Comparison of ENCODE assay signal across 8 mouse cellular contexts in genomic region chr17:35896781-35897643, GRCm38 (mm10). TPM values are rescaled to one million over a fixed set of nuclear protein-coding genes. Genes with fewer than 3 reads are reported as not detected.
A peak's percentile ranks its signal among the peaks of the same experiment; 100 is the strongest.
DNase-seq lines count a peak whose midpoint lies in the region; ATAC-seq lines count a peak whose summit lies in the region.

TSS of gene 2310061I04Rik (minus strand) at chr17:35897431.

- no peaks in the 10 kb centered on the region for H3K9me3 ChIP-seq in hindbrain, embryonic 13.5 days

- H3K4me2 ChIP-seq in hindbrain, embryonic 13.5 days, result peak within 1 kb of the TSS; percentile 88

- peak within 1 kb of the TSS; percentile 98 for H3K27ac ChIP-seq in hindbrain, embryonic 13.5 days

- H3K4me3 ChIP-seq in hindbrain, embryonic 13.5 days, result peak within 1 kb of the TSS; percentile 87

- DNase-seq in R1 (ENCODE audit: low read depth, low spot score), result peak; percentile 93
- DNase-seq in cerebellum, postnatal 25 days, result peak; percentile 94 to 96
- DNase-seq in frontal cortex, postnatal 25 days (ENCODE audit: low spot score in 2 of 2), result peak; percentile 70 to 80
- DNase-seq in layer of hippocampus, postnatal 14 days (ENCODE audit: low spot score in 2 of 2), result peak; percentile 91 to 94
- peak; percentile 91 for DNase-seq in lung, postnatal 14 days
- DNase-seq in ovary, postnatal 36 days (ENCODE audit: low spot score), result peak; percentile 93
- peak; percentile 94 for DNase-seq in thymus, postnatal 14 days

- peaks cover 71% of the 10 kb centered on the region for H3K36me3 ChIP-seq in hindbrain, embryonic 13.5 days

- under 1% methylated on average over 80 of the region's 86 CpGs for WGBS in hindbrain, embryonic 13.5 days

- peak; percentile 94 for ATAC-seq in hindbrain, embryonic 13.5 days (ENCODE audit: low FRiP score)

- peaks cover 29% of the 10 kb centered on the region for H3K4me1 ChIP-seq in hindbrain, embryonic 13.5 days (replicated peaks)

- peak within 1 kb of the TSS; percentile 95 for H3K9ac ChIP-seq in hindbrain, embryonic 13.5 days

- no peaks in the 10 kb centered on the region for H3K27me3 ChIP-seq in hindbrain, embryonic 13.5 days

RNA-seq across cellular contexts. Expression of gene 2310061I04Rik, which starts in this region (rescaled TPM):
- 45.8 and 48.7 TPM in 2 replicates for polyA plus RNA-seq in hindbrain, embryonic 13.5 days (2015; fragmentation: Nextera tagmentation; extraction: Ambion mirVana)
- 10 to 100 TPM; 61.8 to 71.4 TPM for total RNA-seq in layer of hippocampus, postnatal 14 days (2021)

Comparison
In these comparisons a context has a peak if more than half of its experiments do, and no peak if none do; other contexts are left out.
1. Peak in every context shown above with its lines: DNase-seq, ATAC-seq, H3K4me3 ChIP-seq and H3K27ac ChIP-seq.